8 mouse cellular contexts compared by ENCODE assay signal in genomic region chr8:20294826-20295225, GRCm38 (mm10).
DNase-seq lines count a peak whose midpoint lies in the region; TF ChIP-seq lines count a peak whose summit lies in the region.
"Not testable (repeated sequence)": the region's sequence is repeated elsewhere in the genome, so short reads cannot be mapped to it uniquely, and the experiment has no call there.

No protein-coding gene starts in this region.

- not testable (repeated sequence) for H3K4me3 ChIP-seq in gastrocnemius, adult 2 months

- intact Hi-C loops in gastrocnemius, adult 2 months (cut with DNase I): not testable (repeated sequence)

- not testable (repeated sequence) for TF ChIP-seq CTCF in gastrocnemius, adult 2 months (IDR thresholded peaks at IDR 0.05)

- H3K27ac ChIP-seq in gastrocnemius, adult 2 months: not testable (repeated sequence)

- DNase-seq in T-cell, adult 2 months (ENCODE audit: low spot score): peak; percentile 30
- peak; percentile 17 for DNase-seq in gastrocnemius, adult 2 months
- peak; percentile 95 for DNase-seq in heart, adult 11 months
- DNase-seq in kidney, adult 11 months: peak; percentile 16
- peak; percentile 3 for DNase-seq in kidney, postnatal 4 days
- peak; percentile 21 for DNase-seq in lung, postnatal 10 days
- peak; percentile 30 to 79 for DNase-seq in spleen, postnatal 4 days (ENCODE audit: low spot score in 2 of 2)
- peak; percentile 21 for DNase-seq in thymus, postnatal 14 days

Comparison
In these comparisons a context has a peak if more than half of its experiments do, and no peak if none do; other contexts are left out.
1. DNase-seq: peak in every context shown above with its lines; median percentile 95 in heart, adult 11 months; 54 in spleen, postnatal 4 days; 30 in T-cell, adult 2 months; 21 in lung, postnatal 10 days; 21 in thymus, postnatal 14 days; 17 in gastrocnemius, adult 2 months; 16 in kidney, adult 11 months; 3 in kidney, postnatal 4 days.